Mouse (Mus musculus): ENCODE measurements around the gene Slc4a5.

GRCm38 (mm10) chr6:83302264-83302663, 82.6 kb downstream of the Slc4a5 start:
- no peak for TF ChIP-seq EP300 (IDR thresholded peaks at IDR 0.05)
- TF ChIP-seq CTCF (IDR thresholded peaks at IDR 0.05) = no peak
